Mouse (Mus musculus) kidney, adult 11 months (tissue): Measurements from ENCODE around the gene Tprgl.

ENCODE experiments used
- DNase-seq: peaks from one replicate; pipeline ENCODE4 v3.0.0; 2022

Tprgl gene

GRCm38 (mm10) chr4:154160538-154161390 lies at the start of gene Tprgl:
Tprgl (minus strand) TSS chr4:154160666.
- peak; percentile 97 for DNase-seq

- DNase-seq = no peak
Observed at GRCm38 (mm10) chr4:154209825-154210224, 49.4 kb upstream of the Tprgl start.

DNA sequence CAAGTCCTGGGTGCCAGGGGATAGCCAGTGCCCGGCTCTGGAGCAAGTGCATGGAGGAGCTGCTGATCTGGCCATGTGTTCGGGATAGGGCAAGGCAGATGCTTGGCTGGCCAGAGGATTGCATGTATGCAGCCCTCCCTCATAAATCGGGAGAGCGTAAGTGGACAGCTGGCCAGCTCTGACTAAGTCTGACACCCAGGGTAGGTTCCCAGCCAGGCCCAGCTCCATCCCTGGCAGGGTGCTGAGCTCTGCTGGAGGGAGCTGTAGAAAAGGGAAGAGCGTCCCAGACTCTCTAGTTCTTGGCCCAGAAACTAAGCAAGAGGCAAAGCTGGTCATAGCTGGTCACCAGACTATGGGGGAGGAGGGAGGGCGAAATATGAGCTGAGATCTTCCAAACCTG lies 48.6 kb upstream of the Tprgl start:
- DNase-seq = no peak

DNA sequence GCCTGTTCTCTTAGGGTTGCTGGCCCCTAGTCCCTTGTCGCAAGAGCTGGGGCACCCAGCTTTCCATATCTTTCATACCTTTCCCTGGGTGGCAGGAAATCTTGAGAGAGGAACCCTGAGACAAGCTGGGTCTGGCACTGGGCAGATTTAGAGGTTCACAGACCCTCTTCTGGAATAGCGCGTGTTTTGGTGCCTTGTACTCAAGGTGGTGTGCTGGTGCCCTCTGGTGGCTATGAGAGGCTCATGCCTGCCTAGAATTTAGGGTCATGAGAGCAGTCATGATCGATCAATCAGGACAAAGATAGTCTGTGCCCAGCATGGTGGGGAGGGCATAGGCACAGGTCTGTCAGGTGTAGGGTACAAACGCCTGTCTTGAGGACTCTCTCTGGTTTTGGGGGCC lies 46.8 kb upstream of the Tprgl start:
- peak; percentile 11 for DNase-seq

DNA sequence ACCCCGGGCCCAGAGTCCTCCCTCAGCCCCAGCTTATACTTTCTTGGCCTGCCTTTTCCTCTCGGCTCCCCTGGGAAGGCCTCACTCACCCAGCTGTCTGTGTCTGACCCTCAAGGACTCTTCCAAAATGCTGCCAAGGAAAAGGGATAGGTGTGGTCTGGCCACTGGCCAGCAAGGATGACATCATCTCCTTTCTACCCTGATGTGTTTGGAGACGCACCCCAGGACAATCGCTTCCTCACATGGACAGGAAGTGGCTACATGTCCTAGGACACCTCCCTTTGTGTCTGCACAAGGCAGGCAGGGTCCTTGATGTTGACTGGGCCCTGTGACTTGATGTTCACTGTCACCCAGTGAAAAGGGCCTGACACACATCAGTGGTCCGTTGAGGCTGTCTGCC lies 44.9 kb upstream of the Tprgl start:
- DNase-seq = peak; percentile 84

DNA sequence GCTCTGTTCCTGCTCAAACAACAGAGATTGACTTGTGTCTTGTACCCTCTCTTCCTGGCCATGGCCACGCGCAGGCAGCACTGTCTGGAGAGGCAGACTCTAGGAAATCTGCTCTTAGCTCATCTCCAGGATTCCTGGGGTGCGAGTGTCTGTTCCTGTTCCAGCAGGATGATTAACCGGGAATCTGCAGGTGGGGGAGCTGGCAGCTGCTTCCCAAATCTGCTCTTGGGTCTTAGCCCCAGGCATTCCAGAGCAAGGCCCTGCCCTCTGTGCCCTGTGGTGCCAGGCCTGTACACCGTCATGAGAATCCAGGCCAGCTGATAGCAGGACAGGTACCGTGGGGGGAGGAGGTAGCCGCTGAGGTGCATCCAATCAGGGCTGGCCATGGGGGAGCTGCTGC lies 44.1 kb upstream of the Tprgl start:
- no peak for DNase-seq

DNA sequence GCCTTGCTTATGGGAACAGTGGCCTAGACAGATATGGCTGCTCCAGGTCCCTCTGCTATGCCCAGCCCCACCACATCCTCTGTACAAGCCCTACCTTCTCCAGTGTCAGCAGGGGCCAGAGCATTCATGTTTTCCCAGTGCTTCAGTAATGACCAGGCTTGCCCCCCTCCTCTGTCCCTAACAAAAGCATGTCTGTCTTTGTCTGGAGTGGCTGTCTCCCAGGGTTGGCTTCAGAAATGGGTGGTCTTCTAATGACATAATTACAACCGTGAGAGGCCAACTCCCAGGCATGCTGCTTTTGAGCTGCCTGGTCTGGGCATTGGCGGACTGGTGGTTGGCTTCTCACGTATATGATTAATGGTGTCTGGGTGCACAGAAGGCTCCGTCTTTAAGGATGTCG lies 41.0 kb upstream of the Tprgl start:
- no peak for DNase-seq

- DNase-seq = no peak
Observed at GRCm38 (mm10) chr4:154198377-154198961, 38.0 kb upstream of the Tprgl start.

GRCm38 (mm10) chr4:154197961-154198360 lies 37.5 kb upstream of the Tprgl start:
- no peak for DNase-seq

DNA sequence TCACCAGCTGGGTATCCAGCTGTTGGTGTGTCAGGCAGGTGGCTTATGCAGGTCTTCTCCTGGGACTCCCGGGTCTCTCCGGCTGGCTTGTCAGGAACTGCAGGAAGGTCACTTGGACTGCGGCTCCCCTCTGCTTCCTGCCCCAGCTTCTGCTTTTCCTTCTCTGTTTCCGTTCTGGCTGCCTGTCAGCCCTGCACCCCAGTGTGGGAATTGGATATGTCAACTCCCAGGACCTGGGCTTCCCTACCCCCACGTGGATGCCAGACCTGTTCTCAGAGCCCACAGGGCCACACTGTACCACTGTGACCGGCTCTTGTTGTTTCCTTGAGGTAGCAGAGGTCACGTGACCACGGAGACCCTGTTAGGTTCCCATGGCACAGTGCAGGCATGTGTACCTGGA lies 28.5 kb upstream of the Tprgl start:
- DNase-seq = no peak

- DNase-seq = no peak
Observed at GRCm38 (mm10) chr4:154186002-154186537, 25.6 kb upstream of the Tprgl start.

DNA sequence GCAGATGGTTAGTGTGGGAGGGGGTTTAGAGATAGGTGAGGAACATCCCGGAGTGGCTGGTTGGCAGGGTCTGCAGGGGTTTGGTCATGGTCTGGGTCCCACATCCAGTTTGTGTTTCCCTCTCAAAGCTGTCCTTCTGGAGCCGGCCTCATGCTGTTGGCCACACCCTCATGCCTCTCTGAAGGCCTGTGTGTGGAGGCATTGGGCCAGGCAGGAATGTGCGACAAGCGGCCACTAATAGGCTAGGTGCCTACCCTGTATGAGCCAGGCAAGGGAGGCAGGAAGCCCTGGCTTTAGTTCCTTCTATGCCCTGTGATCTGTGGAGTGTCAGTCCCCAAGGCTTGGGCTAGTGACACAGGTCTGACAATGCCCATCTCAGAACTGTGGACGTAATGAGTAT lies 24.5 kb upstream of the Tprgl start:
- no peak for DNase-seq

DNA sequence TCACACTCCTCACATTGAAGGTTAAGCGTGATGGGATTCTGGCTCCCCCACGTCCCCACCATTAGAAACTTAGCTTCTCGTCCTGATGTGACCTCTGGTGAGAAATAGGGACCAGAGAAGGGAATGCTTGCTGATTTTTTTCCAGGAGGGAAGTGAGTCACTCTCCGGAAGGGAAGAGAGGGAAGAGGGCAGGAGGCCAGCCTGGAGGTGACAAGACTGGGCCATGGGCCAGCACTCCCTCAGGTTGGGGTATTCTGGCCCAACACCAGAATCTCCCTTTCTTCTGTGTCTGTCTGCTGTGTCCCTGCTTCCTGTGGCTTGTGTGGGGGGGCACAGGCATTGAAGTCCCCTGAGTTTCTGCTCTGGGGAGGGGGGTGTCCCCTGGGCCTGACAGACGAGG lies 23.1 kb upstream of the Tprgl start:
- no peak for DNase-seq

DNA sequence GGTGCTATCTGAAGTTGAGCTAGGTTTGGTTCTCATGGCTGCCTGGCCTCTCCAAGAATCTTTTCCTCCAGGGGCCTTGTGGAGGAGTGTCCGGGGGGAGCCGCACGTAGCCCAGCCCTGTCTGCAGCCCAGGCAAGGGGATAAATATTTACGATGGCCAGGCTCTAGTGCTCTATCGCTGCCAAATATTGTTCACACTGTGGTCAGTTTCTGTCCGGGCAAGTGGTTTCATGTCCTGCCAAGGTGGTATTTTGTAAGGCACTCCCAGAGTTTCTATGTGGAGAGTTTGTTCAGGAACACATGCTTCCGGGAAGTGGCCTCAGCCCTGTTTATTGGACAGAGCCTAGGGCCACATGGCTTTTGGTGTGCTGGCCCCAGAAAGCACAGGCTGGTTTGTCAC lies 20.5 kb upstream of the Tprgl start:
- DNase-seq = no peak

GRCm38 (mm10) chr4:154177257-154177656 lies 16.8 kb upstream of the Tprgl start:
- no peak for DNase-seq

- no peak for DNase-seq
Observed at GRCm38 (mm10) chr4:154171931-154172604, 11.6 kb upstream of the Tprgl start.

GRCm38 (mm10) chr4:154171151-154171930 lies 10.9 kb upstream of the Tprgl start:
- DNase-seq = no peak

GRCm38 (mm10) chr4:154170506-154171150 lies 10.2 kb upstream of the Tprgl start, which contains the start of gene Megf6:
Megf6 (plus strand) TSS chr4:154170730.
- no peak for DNase-seq

DNA sequence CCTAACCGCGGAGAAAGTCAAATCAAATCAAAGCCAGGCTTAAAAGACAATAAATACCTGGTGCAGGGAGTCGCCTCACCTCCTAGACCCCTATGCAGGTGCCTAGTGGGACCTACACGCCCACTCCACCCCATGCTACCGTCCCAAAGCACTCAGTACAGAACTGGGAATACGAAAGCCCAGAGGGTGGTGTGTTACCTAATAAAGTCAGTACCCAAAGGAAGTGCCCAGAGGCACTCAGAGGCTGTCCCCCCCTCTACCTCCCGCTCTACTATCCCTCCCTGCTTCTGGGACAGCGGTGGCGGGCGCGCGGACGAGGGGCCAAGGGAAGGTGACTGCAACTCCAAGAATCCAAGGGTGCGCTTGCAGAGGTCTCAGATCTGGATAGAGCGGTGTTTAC lies 9.6 kb upstream of the Tprgl start:
- DNase-seq = no peak

DNA sequence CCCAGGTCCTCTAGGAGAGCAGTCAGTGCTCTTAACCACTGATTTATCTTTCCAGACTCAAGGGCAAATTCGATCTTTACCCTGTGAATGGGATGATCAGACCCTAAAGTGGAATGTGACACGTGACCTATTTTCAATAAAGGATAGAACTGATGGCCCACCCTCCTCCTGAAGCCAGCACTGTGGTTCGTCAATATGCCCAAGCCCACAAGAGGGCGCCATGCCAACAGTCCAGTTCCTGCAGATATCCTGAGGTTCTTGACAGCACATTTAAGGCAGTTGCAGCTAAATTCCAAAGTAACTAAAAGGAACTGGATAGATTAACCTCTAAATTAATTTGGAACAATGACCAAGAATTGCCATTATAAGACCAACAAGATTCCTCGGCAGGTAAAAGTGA lies 6.6 kb upstream of the Tprgl start:
- DNase-seq = no peak

DNA sequence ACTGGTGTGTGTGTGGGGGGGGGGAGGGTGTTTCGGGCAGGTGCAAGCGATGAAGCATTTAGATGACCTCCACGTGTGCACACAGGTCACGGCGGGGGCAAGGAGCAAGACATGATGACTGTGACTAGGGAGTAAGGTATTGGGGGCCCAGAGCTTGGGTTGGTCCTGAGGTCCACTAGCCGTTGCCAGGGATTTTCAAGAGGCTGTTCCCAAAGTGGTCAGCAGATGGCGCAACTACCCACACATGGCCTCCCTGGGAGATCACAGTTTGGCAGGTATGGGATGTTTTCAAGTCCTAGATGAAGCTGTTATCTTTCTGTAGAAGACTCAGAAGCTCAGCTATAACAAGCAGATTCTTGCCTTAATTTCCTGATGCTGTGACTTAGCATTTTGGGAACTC lies 2.8 kb upstream of the Tprgl start:
- DNase-seq = no peak

- no peak for DNase-seq
Observed at GRCm38 (mm10) chr4:154159961-154160537, 417 bp downstream of the Tprgl start.
